Mouse (Mus musculus) liver, embryonic 13.5 days (tissue): ENCODE data around the gene Prmt2. TPM values are rescaled to one million over a fixed set of nuclear protein-coding genes. Genes with fewer than 3 reads are reported as not detected.

ENCODE experiments used
- ATAC-seq: fragments of 200-750 bp; cut with Nextera tagmentation; 2 replicates; pipeline ENCODE4 v1.8.0; 2017; ENCODE audit warnings: low read depth, mild to moderate bottlenecking, moderate number of reproducible peaks, moderate library complexity
- DNase-seq: peaks from one replicate; pipeline ENCODE4 v3.0.0; 2022
- H3K27ac ChIP-seq: fragments of 300-500 bp; sonication (generic); 2 replicates; pipeline ENCODE4 v1.5.1; 2015; ENCODE audit warnings: moderate library complexity, mild to moderate bottlenecking, inconsistent platforms
- H3K27me3 ChIP-seq: fragments of 300-500 bp; sonication (generic); 2 replicates; pipeline ENCODE4 v1.6.1; 2015; ENCODE audit warnings: mild to moderate bottlenecking, inconsistent platforms
- H3K36me3 ChIP-seq: fragments of 300-500 bp; sonication (generic); 2 replicates; pipeline ENCODE4 v1.6.1; 2015; ENCODE audit warnings: mild to moderate bottlenecking, inconsistent platforms
- H3K4me1 ChIP-seq: fragments of 300-500 bp; sonication (generic); replicated peaks from 2 replicates; pipeline ENCODE4 v1.6.1; 2015; ENCODE audit warnings: inconsistent platforms
- H3K4me2 ChIP-seq: fragments of 300-500 bp; sonication (generic); 2 replicates; pipeline ENCODE4 v1.6.1; 2015; ENCODE audit warnings: inconsistent platforms, mild to moderate bottlenecking, moderate library complexity
- H3K4me3 ChIP-seq: fragments of 300-500 bp; sonication (generic); replicated peaks from 2 replicates; pipeline ENCODE4 v1.5.1; 2015; ENCODE audit warnings: mild to moderate bottlenecking, inconsistent platforms
- H3K9ac ChIP-seq: fragments of 300-500 bp; sonication (generic); 2 replicates; pipeline ENCODE4 v1.6.1; 2015; ENCODE audit warnings: mild to moderate bottlenecking, inconsistent platforms
- H3K9me3 ChIP-seq: fragments of 300-500 bp; sonication (generic); replicated peaks from 2 replicates; pipeline ENCODE4 v1.6.1; 2016; ENCODE audit warnings: inconsistent platforms
- WGBS: fragments of 180-500 bp; shearing (Covaris S2); methylation state at CpG from one replicate; pipeline ENCODE4 v1.1.7; 2015; ENCODE audit not compliant: insufficient replicate concordance; 5-methylcytosine and 5-hydroxymethylcytosine counted together
- polyA plus RNA-seq: library from polyadenylated mRNA; unstranded; fragments of >200 nt; fragmentation: Nextera tagmentation; extraction: Ambion mirVana; gene quantifications from 2 replicates; pipeline ENCODE4 v1.2.1, GENCODE M21; 2015

Prmt2 gene
- polyA plus RNA-seq = 6.4 and 7.2 TPM in 2 replicates

GRCm38 (mm10) chr10:76237341-76238225, at the start of gene Prmt2:
Prmt2 (minus strand) TSS chr10:76237865.
- peaks cover 13% of the 10 kb centered on the region for H3K4me1 ChIP-seq
- H3K27ac ChIP-seq = peak within 1 kb of the TSS; percentile 83
- DNase-seq (peak; percentile 88), ATAC-seq (peak; percentile 99)
- no peaks in the 10 kb centered on the region for H3K9me3 ChIP-seq
- peak within 1 kb of the TSS; percentile 97 for H3K4me2 ChIP-seq
- H3K9ac ChIP-seq = peak within 1 kb of the TSS; percentile 76
- no peaks in the 10 kb centered on the region for H3K36me3 ChIP-seq
- H3K4me3 ChIP-seq = peak within 1 kb of the TSS; percentile 75
- no peaks in the 10 kb centered on the region for H3K27me3 ChIP-seq
- WGBS = under 1% methylated on average over 47 of the region's 47 CpGs

- no peak for DNase-seq
These were observed 41.0 kb upstream of the Prmt2 start for GRCm38 (mm10) chr10:76278541-76279097.

GRCm38 (mm10) chr10:76275256-76275655, 37.6 kb upstream of the Prmt2 start:
- WGBS = 78% methylated on average over 10 of the region's 10 CpGs

More at GRCm38 (mm10) chr10:76278541-76279097, 41.0 kb upstream of the Prmt2 start:
- ATAC-seq = no peak
- no peaks in the 10 kb centered on the region for H3K9me3 ChIP-seq
- no peak overlapping the region for H3K4me3 ChIP-seq
- WGBS = 59% methylated on average over 5 of the region's 5 CpGs
- H3K36me3 ChIP-seq = no peaks in the 10 kb centered on the region
- no peaks in the 10 kb centered on the region for H3K4me1 ChIP-seq
- no peak overlapping the region for H3K4me2 ChIP-seq
- H3K9ac ChIP-seq = no peak overlapping the region
- H3K27ac ChIP-seq = no peak overlapping the region
- no peaks in the 10 kb centered on the region for H3K27me3 ChIP-seq

GRCm38 (mm10) chr10:76271238-76271637, 33.6 kb upstream of the Prmt2 start:
- WGBS = 39% methylated on average over 8 of the region's 8 CpGs
- Histone ChIP-seq H3K4me1 (no peaks in the 10 kb centered on the region), H3K27ac (no peak overlapping the region), H3K4me2 (no peak overlapping the region), H3K27me3 (no peaks in the 10 kb centered on the region), H3K9ac (no peak overlapping the region), H3K9me3 (no peaks in the 10 kb centered on the region), H3K4me3 (no peak overlapping the region), H3K36me3 (peaks cover 9% of the 10 kb centered on the region; the same call in 1 of the 2 replicates)
- DNase-seq = no peak
- no peak for ATAC-seq

More at GRCm38 (mm10) chr10:76275256-76275655, 37.6 kb upstream of the Prmt2 start:
- Histone ChIP-seq H3K27me3 (no peaks in the 10 kb centered on the region), H3K36me3 (peaks cover 4% of the 10 kb centered on the region; the same call in 1 of the 2 replicates), H3K4me3 (no peak overlapping the region), H3K4me2 (no peak overlapping the region), H3K4me1 (no peaks in the 10 kb centered on the region), H3K27ac (no peak overlapping the region; the same call in 1 of the 2 replicates), H3K9ac (no peak overlapping the region), H3K9me3 (no peaks in the 10 kb centered on the region)
- no peak for ATAC-seq
- DNase-seq = no peak

- H3K9ac ChIP-seq = no peak overlapping the region
- no peak overlapping the region for H3K4me3 ChIP-seq
- H3K9me3 ChIP-seq = no peaks in the 10 kb centered on the region
- H3K4me1 ChIP-seq = no peaks in the 10 kb centered on the region; the same call in 1 of the 2 replicates
- H3K27me3 ChIP-seq = no peaks in the 10 kb centered on the region
- no peak for DNase-seq
- no peak for ATAC-seq
- no peaks in the 10 kb centered on the region for H3K36me3 ChIP-seq
- no peak overlapping the region for H3K4me2 ChIP-seq
- 66% methylated on average over 4 of the region's 4 CpGs for WGBS
- H3K27ac ChIP-seq = no peak overlapping the region
These were observed 24.8 kb upstream of the Prmt2 start for GRCm38 (mm10) chr10:76262431-76262830.

- WGBS = 53% methylated on average over 3 of the region's 3 CpGs
- no peaks in the 10 kb centered on the region for H3K27me3 ChIP-seq
- ATAC-seq = peak; percentile 81
- no peak overlapping the region for H3K9ac ChIP-seq
- no peak overlapping the region for H3K4me2 ChIP-seq
- no peak overlapping the region for H3K27ac ChIP-seq
- no peaks in the 10 kb centered on the region; the same call in 1 of the 2 replicates for H3K4me1 ChIP-seq
- no peaks in the 10 kb centered on the region for H3K36me3 ChIP-seq
- H3K4me3 ChIP-seq = no peak overlapping the region
- DNase-seq = no peak
- H3K9me3 ChIP-seq = no peaks in the 10 kb centered on the region
These were observed 23.8 kb upstream of the Prmt2 start for GRCm38 (mm10) chr10:76261447-76261846.

- Histone ChIP-seq H3K27me3 (no peaks in the 10 kb centered on the region), H3K9ac (no peak overlapping the region), H3K9me3 (no peaks in the 10 kb centered on the region), H3K4me3 (no peak overlapping the region), H3K4me2 (no peak overlapping the region), H3K27ac (no peak overlapping the region), H3K36me3 (no peaks in the 10 kb centered on the region), H3K4me1 (no peaks in the 10 kb centered on the region; the same call in 1 of the 2 replicates)
- no peak for ATAC-seq
- WGBS = 58% methylated on average over 11 of the region's 11 CpGs
- DNase-seq = no peak
These were observed 22.8 kb upstream of the Prmt2 start for GRCm38 (mm10) chr10:76260358-76261059.

- DNase-seq = no peak
- Histone ChIP-seq H3K9ac (no peak overlapping the region), H3K4me2 (no peak overlapping the region), H3K27ac (no peak overlapping the region), H3K4me3 (no peak overlapping the region), H3K36me3 (no peaks in the 10 kb centered on the region), H3K4me1 (no peaks in the 10 kb centered on the region; the same call in 1 of the 2 replicates), H3K9me3 (no peaks in the 10 kb centered on the region), H3K27me3 (no peaks in the 10 kb centered on the region)
- ATAC-seq = no peak
- WGBS = 59% methylated on average over 18 of the region's 18 CpGs
These were observed 22.0 kb upstream of the Prmt2 start for GRCm38 (mm10) chr10:76259566-76260232.

GRCm38 (mm10) chr10:76257719-76258390, 20.2 kb upstream of the Prmt2 start:
- ATAC-seq = no peak
- Histone ChIP-seq H3K9me3 (no peaks in the 10 kb centered on the region), H3K36me3 (no peaks in the 10 kb centered on the region), H3K4me2 (no peak overlapping the region), H3K27ac (no peak overlapping the region), H3K27me3 (no peaks in the 10 kb centered on the region), H3K9ac (no peak overlapping the region), H3K4me1 (no peaks in the 10 kb centered on the region; the same call in 1 of the 2 replicates), H3K4me3 (no peak overlapping the region)
- no peak for DNase-seq
- WGBS = 60% methylated on average over 12 of the region's 12 CpGs

GRCm38 (mm10) chr10:76257231-76257630, 19.6 kb upstream of the Prmt2 start:
- no peak overlapping the region for H3K4me3 ChIP-seq
- H3K4me1 ChIP-seq = no peaks in the 10 kb centered on the region; the same call in 1 of the 2 replicates
- H3K9me3 ChIP-seq = no peaks in the 10 kb centered on the region
- H3K27me3 ChIP-seq = no peaks in the 10 kb centered on the region
- H3K4me2 ChIP-seq = no peak overlapping the region
- ATAC-seq (no peak), DNase-seq (no peak)
- 74% methylated on average over 7 of the region's 7 CpGs for WGBS
- no peak overlapping the region for H3K27ac ChIP-seq
- H3K36me3 ChIP-seq = no peaks in the 10 kb centered on the region
- no peak overlapping the region for H3K9ac ChIP-seq
